Comparison of ENCODE assay signal across 12 mouse cellular contexts in the genomic region with DNA sequence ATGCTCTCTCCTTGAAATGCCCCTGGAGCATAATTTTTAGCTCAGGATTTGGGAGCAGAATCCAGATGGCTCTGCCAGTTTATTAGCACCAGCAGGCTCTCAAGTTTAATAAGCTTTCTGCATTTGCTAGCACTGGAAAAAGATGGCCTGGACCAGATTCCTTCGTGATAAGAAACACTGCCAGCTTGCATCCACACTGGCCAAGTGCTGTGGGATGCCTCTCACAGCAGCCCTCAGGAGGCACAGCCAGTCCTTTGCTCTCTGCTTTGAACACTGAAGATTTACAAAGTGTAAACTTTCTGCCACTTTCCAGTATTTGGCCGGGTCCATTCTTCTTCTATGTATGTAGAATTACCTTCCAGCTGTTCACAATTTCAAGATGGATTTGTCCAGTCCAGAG.
DNase-seq lines count a peak whose midpoint lies in the region; ATAC-seq and TF ChIP-seq lines count a peak whose summit lies in the region.
"Had no signal": no experiment of that assay in that cellular context is flagged by ENCODE, and none has a peak within 500 bp of the region (broad histone marks: within the 10 kb centered on the region; RNA-seq: fewer than 3 reads in every experiment).

No protein-coding gene starts in this region.

- no peaks in the 10 kb centered on the region for H3K27me3 ChIP-seq in heart, postnatal 0 days (ENCODE audit: control insufficient read depth, insufficient read depth, low read length)
- H3K27me3 ChIP-seq in midbrain, embryonic 15.5 days (replicated peaks), result 0 out of 2 replicates have a peak, but pooled peaks cover 10% of the 10 kb centered on the region
- H3K27me3 ChIP-seq in midbrain, embryonic 10.5 days (ENCODE audit: low read depth, poor library complexity, severe bottlenecking), result peaks cover 100% of the 10 kb centered on the region
- no peaks in the 10 kb centered on the region for H3K27me3 ChIP-seq in stomach, embryonic 14.5 days (ENCODE audit: control insufficient read depth, insufficient read depth, low read length)
- H3K27me3 ChIP-seq: CH12.LX had no signal

- 0 out of 2 replicates have a peak, but pooled peaks have one; percentile 4 for ATAC-seq in heart, postnatal 0 days (ENCODE audit: insufficient read depth, low read depth)
- peak; percentile 31; the same call in 1 of the 2 replicates for ATAC-seq in midbrain, embryonic 15.5 days (replicated peaks)
- peak; percentile 29; the same call in 1 of the 2 replicates for ATAC-seq in stomach, embryonic 14.5 days (ENCODE audit: insufficient number of reproducible peaks, insufficient read depth, low FRiP score, low read depth)
- no peak for ATAC-seq in granulocyte monocyte progenitor cell, adult 5-6 weeks (replicated peaks; ENCODE audit: poor library complexity, severe bottlenecking)

- peak overlapping the region; percentile 67 for H3K27ac ChIP-seq in heart, postnatal 0 days (ENCODE audit: low read depth)
- no peak overlapping the region; the same call in 1 of the 2 replicates for H3K27ac ChIP-seq in midbrain, embryonic 15.5 days
- no peak overlapping the region for H3K27ac ChIP-seq in midbrain, embryonic 10.5 days (replicated peaks)
- H3K27ac ChIP-seq in embryonic fibroblast, embryonic 13.5 days (ENCODE audit: insufficient read depth, low read length), result peak overlapping the region; percentile 6; the same call in 1 of the 2 replicates
- H3K27ac ChIP-seq in stomach, embryonic 14.5 days (ENCODE audit: low read length), result peak overlapping the region; percentile 77

- no peaks in the 10 kb centered on the region for H3K36me3 ChIP-seq in heart, postnatal 0 days (replicated peaks; ENCODE audit: control insufficient read depth, insufficient read depth, low read length)
- H3K36me3 ChIP-seq in midbrain, embryonic 15.5 days (replicated peaks), result no peaks in the 10 kb centered on the region
- no peaks in the 10 kb centered on the region for H3K36me3 ChIP-seq in midbrain, embryonic 10.5 days
- no peaks in the 10 kb centered on the region for H3K36me3 ChIP-seq in stomach, embryonic 14.5 days (ENCODE audit: control insufficient read depth, insufficient read depth, low read length)

- H3K4me2 ChIP-seq in heart, postnatal 0 days (ENCODE audit: low read depth, low read length), result no peak overlapping the region
- H3K4me2 ChIP-seq in midbrain, embryonic 15.5 days, result 0 out of 2 replicates have a peak overlapping the region, but pooled peaks have one; percentile 5
- H3K4me2 ChIP-seq in stomach, embryonic 14.5 days (replicated peaks; ENCODE audit: low read depth, low read length), result no peak overlapping the region

- no peak for TF ChIP-seq CTCF in heart, postnatal 0 days (IDR thresholded peaks at IDR 0.05; ENCODE audit: low read depth)
- no peak for TF ChIP-seq CTCF in embryonic fibroblast, embryonic 13.5 days (IDR thresholded peaks at IDR 0.05; ENCODE audit: borderline replicate concordance, insufficient read depth, low read length)

- no peak overlapping the region for H3K4me3 ChIP-seq in heart, postnatal 0 days (ENCODE audit: low read depth, low read length)
- no peak overlapping the region for H3K4me3 ChIP-seq in midbrain, embryonic 15.5 days
- H3K4me3 ChIP-seq in midbrain, embryonic 10.5 days, result no peak overlapping the region
- H3K4me3 ChIP-seq in embryonic fibroblast, embryonic 13.5 days (ENCODE audit: insufficient read depth, low read length), result no peak overlapping the region
- no peak overlapping the region for H3K4me3 ChIP-seq in stomach, embryonic 14.5 days (ENCODE audit: low read depth, low read length)

- WGBS in heart, postnatal 0 days, result 38% methylated on average over 2 of the region's 2 CpGs
- 53% methylated on average over 2 of the region's 2 CpGs for WGBS in midbrain, embryonic 15.5 days
- WGBS in midbrain, embryonic 10.5 days, result 54% methylated on average over 2 of the region's 2 CpGs
- WGBS in stomach, embryonic 14.5 days, result 28% methylated on average over 2 of the region's 2 CpGs

- H3K9ac ChIP-seq in heart, postnatal 0 days (replicated peaks; ENCODE audit: low read depth, low read length), result no peak overlapping the region
- H3K9ac ChIP-seq in midbrain, embryonic 15.5 days, result no peak overlapping the region
- H3K9ac ChIP-seq in stomach, embryonic 14.5 days (replicated peaks; ENCODE audit: low read depth, low read length), result no peak overlapping the region

- intact Hi-C loops in gastrocnemius, postnatal 14 days (cut with DNase I; ENCODE audit: low total_unique reads), result no loop called here

- H3K4me1 ChIP-seq in heart, postnatal 0 days (ENCODE audit: control insufficient read depth, insufficient read depth), result peaks cover 5% of the 10 kb centered on the region; the same call in 1 of the 2 replicates
- H3K4me1 ChIP-seq in midbrain, embryonic 15.5 days, result no peaks in the 10 kb centered on the region
- H3K4me1 ChIP-seq in midbrain, embryonic 10.5 days, result peaks cover 3% of the 10 kb centered on the region; the same call in 1 of the 2 replicates
- H3K4me1 ChIP-seq in embryonic fibroblast, embryonic 13.5 days (ENCODE audit: control insufficient read depth, insufficient read depth, low read length), result no peaks in the 10 kb centered on the region
- H3K4me1 ChIP-seq in stomach, embryonic 14.5 days (ENCODE audit: control insufficient read depth, insufficient read depth, low read length), result no peaks in the 10 kb centered on the region

- TF ChIP-seq EP300 in heart, postnatal 0 days (IDR thresholded peaks at IDR 0.05; ENCODE audit: low read depth), result no peak

- no peak for DNase-seq in heart, postnatal 0 days (ENCODE audit: low spot score)
- no peak for DNase-seq in heart, adult 11 months
- DNase-seq in midbrain, embryonic 10.5 days (ENCODE audit: low spot score), result no peak
- no peak for DNase-seq in gastrocnemius, postnatal 14 days
- DNase-seq: adrenal gland, postnatal 10 days; lung, postnatal 14 days; right cerebral cortex, postnatal 4 days had no signal

- H3K9me3 ChIP-seq in heart, postnatal 0 days (replicated peaks; ENCODE audit: control insufficient read depth, low read length), result no peaks in the 10 kb centered on the region
- H3K9me3 ChIP-seq in midbrain, embryonic 15.5 days, result no peaks in the 10 kb centered on the region
- H3K9me3 ChIP-seq in midbrain, embryonic 10.5 days (replicated peaks), result no peaks in the 10 kb centered on the region
- no peaks in the 10 kb centered on the region for H3K9me3 ChIP-seq in stomach, embryonic 14.5 days (ENCODE audit: control insufficient read depth, low read depth, low read length)

- no peak for TF ChIP-seq POLR2A in embryonic fibroblast, embryonic 13.5 days (IDR thresholded peaks at IDR 0.05; ENCODE audit: low read depth, low read length)

Comparison
In these comparisons a context has a peak if more than half of its experiments do, and no peak if none do; other contexts are left out.
1. H3K27ac ChIP-seq: peak in heart, postnatal 0 days (single experiment), embryonic fibroblast, embryonic 13.5 days (single experiment) and stomach, embryonic 14.5 days (single experiment); none in midbrain, embryonic 15.5 days (single experiment) and midbrain, embryonic 10.5 days (single experiment).